Mouse (Mus musculus) hematopoietic stem cell, adult 5-6 weeks (primary cell): ENCODE measurements at regions not wholly inside any gene's neighbourhood (a gene's known extent, or its start where the extent isn't known, plus 50 kb on each side); places are given as distances from the start of the nearest gene placed in this dataset.

Source experiments
- ATAC-seq, 2 experiments: fragments of 125-278 bp in 1 of 2; replicated peaks in 1 of 2; 2 replicates each; pipeline ENCODE4 v1.8.0; 2016 to 2017; ENCODE audit warnings: inconsistent platforms in 2 of 2, mild to moderate bottlenecking in 2 of 2, moderate number of reproducible peaks in 2 of 2, low read depth in 1 of 2, moderate TSS enrichment in 1 of 2; ENCODE audit not compliant: low FRiP score in 2 of 2, poor library complexity in 2 of 2, severe bottlenecking in 2 of 2, insufficient read depth in 1 of 2, low TSS enrichment in 1 of 2

DNA sequence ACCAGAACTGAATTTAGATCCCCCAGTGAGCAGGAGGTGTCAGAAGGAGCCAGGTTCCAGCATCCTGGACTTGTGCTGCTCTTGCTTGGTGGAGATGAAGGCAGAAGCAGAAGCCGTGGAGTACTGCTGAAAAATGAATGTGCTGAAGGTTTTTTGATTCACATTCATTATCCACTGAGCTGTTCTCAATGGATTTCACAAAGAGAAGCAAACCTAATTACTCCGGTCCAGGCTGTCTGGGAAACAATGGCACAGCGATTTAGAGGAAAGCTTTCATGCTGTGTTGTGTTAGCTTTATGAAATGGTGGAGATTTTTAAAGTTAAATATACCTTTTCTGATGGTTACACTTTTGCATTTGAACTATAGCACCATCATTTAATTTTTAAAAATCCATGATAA, 535.3 kb upstream of the Adgrl3 start:
- no peak for ATAC-seq

DNA sequence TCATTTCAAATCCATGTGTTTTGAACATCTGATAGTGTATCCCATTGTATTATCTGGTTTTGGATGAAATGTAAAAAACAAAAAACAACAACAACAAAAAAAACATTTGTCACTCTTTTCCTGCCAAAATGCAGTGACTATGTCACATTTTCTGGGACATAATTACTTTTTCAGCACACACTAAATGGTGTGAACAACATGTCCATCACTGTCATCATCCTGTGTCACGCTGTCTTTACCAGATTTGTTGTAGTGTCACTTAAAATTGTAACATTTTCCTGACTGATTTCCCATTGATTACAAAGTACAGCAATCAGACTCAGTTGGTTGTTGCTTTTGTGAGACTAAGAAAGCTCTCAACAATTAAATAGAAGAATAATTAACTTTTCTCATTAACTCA, 531.6 kb upstream of the Adgrl3 start:
- ATAC-seq, result no peak

DNA sequence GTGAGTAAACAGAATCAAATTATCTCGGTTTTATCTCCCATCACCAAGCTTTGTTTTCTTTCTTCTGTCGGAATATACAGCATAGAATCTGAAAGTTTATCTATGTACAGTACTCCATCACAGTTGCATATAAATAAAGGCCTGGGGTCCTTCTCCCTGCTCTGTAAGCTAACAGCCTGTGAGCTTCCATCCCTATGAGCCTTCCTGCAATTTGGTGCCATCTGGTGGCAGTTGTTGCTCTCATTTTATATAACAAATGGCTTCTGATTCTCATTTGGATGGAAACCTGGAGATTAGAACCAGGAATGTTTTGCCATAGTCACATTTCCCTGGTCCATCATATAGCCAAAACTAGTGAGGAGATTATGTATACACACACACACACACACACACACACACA, 511.3 kb upstream of the Adgrl3 start:
- no peak for ATAC-seq

DNA sequence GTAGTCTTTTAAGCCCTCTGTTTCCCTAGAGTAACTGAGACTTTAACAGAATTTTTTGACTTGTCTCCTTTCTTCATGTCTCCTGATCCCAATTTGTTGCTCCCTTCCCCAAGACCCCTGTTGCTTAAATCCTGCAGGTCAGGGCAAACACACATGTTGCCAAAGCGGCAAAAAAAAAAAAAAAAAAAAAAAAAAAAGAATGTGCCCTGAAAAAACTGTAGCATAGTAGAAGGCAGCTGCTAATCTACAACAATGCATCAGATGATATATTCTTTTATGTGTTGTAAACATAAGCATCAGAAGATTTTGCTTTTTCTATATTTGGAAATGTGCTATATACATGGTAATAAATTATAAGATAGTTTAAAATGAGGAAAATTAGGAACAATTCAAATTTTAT, 479.9 kb upstream of the Adgrl3 start:
- no peak for ATAC-seq

DNA sequence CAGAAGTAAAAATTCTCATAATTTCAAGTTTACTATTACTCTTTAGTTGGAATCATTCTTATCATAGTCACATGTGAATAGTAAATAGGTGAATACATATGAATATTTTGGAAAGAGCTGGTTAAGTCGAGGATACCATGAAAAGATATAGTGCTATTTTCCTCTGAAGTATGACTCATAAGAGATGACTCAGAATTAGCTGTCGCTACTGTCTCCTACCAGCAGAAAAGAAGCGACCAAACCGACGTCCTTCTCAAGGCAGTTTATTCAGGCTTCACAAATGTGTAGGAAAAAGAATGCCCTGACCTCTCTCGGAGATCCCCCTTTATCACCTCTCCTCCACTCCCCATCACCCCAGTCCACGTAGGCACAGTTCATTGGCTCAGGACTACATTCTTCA, 468.3 kb upstream of the Adgrl3 start:
- ATAC-seq, result no peak

DNA sequence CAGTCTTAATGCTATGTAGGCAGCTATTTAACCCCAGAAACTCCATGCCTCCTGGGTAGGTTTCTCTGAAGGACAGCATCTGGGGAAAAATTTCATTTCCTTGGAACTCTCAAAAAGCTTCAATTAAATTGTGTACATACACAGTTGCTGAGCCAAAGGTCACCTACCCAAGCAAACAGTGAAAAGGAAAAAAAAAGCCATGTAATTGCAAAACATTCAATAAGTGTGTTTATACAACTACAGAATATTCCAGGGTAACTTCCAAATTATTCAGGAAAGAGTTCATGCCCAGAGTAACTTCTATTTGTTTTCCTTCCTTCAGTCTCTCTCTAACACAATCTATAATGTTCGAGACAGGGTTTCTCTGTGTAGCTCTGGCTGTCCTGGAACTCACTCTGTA, 441.2 kb upstream of the Adgrl3 start:
- no peak for ATAC-seq

DNA sequence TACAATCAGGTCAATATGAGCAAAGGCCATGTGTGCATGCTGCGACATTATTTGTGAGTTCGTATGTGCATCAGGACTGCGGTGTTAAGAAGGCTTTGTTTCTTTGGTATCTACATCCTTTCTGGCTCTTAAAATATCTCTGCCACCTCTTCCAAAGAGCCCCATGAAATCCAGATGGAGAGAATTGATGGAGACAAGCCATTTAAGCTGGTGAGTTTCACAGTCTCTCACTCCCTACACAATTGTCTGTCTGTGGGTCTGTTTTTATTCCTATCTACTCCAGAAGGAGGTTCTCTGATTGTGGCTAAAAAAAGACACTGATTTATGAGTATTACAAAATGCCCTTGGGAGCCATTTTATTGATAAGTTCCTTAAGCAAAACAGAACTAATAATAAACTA, 408.4 kb upstream of the Adgrl3 start:
- no peak for ATAC-seq

DNA sequence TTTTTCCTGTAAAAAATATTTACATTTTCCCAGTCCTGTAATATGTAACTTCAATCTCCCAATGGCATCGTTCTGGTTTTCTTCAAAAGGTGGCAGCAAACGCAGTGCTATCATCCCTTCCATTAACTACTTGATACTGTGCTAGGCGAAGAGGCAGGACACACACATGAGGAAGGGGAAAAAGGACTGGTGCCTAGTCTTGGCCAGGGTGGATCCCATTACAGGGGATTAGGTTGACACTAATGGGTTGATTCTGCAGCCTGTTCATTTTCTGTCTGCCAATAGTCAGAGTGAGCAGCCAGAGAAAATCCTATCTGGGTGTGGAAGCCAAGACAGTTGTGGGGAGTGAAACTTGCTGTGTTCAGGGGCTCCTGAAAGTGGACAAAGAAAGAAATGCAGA, 392.7 kb upstream of the Adgrl3 start:
- no peak for ATAC-seq

DNA sequence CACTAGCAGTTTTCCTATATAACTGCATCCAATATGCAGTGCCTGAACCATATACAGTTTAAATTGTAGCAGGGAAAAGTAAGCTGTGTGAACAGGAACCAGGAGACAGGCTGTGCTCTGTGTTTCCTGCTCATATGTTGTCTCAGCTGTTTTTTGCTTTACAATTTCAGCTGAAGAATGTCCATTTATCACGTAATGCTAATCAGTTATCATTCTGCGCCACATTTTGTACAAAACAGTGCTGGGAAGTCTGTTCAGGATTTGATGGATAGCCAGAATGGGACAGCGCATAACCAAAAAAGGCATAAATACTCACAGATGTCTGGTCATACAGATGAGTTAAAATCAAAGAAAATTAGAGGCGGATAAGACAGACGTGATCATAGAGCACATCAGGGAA, 360.9 kb upstream of the Adgrl3 start:
- no peak for ATAC-seq

DNA sequence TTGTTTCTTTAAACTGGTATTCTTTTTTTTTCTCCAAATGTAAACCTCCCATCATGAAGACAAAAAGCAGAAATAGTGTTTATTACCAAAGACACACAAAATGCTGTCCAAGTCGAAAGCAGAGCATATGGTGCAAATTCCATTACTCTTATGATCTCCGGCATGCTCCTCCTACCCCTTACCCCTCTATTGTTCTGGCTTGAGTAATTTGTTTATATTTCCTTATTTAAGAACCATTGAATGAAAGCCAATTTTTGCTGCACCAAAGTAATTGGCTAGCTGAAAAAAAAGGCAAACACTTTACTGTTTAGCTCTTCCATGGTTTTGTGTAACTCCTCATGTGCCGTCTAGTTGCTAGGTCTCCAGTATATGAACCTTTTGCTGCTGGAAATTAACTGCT, 360.4 kb upstream of the Adgrl3 start:
- no peak for ATAC-seq

DNA sequence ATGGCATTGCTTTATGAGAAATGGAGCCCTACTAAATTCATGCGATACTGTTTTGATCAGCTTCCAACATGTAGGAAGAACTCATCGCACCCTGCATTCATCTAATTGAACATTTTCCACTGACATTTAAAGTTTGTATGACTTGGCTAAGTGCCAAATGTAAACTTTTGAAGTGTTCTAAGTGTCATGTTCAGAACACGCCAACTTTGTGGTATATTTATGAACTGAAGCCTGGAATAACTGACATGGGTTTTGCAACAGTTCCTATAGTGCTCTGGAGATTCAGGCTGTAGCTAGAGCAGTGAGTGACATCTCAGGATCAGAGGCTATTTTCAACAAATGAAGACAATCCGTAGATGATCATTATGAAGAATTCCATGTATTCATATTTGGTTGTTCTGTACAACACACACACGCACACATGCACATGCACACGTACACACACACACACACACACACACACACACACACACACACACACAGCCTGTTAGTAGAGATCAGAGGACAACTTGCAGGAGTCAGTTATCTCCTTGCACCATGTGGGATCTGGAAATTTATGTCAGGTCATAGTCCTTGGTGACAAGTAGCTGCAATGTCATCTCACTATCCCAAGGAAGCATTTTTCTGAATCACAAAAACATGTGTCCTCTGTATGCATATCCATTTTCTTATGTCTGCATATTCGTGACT, 349.5 kb upstream of the Adgrl3 start:
- no peak for ATAC-seq

DNA sequence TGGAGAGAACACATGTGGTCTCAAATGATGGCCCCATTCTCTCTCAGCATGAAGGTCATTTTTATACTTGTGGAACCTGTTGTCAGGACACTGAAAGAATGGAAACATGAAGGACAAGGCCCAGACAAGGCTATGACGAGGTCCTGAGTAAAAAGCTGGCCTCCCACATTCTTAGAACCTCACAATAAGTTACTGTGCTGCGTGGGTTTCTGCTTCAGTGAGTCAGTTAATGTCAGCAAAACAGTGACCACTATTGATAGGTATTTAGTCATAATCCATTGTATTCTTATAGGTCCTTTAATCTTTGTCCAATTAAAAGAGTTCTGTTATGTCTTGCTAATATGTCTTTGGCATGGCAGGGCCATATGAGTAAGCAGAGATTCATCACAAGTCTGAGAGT, 336.5 kb upstream of the Adgrl3 start:
- no peak for ATAC-seq

DNA sequence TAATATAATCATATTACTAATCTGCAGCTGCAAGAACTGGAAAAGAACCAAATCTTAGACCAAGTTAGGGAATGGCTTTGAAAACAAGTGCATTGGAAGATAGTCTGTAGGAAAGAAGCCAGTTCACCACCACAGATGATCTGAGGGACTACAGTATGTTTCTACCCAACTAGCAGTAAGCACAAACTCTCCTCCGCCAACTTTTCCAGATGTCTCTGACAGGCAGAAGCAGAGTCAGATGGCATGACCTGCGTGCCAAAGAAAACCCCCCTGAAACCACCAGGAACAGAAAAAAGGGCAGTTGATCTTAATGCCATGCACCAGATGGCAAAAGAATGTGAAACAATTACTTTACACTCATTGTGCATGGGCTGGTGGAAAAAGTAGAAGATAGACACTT, 319.1 kb upstream of the Adgrl3 start:
- no peak for ATAC-seq

DNA sequence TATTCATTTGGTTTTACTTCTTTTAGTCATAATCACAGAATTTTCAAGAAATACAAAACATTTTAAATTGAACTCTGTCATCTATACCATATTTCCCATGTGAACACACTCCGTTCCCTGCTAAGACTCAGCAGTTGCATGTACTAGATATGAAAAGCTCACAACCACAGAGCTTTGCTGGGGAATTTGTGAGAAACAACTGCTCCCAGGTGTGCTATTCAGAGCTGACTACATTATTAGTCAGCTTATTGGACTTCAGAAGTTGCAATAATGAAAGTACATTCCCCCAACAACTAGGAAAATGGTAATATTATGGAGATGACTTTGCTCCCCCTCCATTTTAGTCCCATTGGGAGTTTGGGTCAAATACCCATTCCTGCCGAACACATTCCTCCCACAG, 315.2 kb upstream of the Adgrl3 start:
- no peak for ATAC-seq

DNA sequence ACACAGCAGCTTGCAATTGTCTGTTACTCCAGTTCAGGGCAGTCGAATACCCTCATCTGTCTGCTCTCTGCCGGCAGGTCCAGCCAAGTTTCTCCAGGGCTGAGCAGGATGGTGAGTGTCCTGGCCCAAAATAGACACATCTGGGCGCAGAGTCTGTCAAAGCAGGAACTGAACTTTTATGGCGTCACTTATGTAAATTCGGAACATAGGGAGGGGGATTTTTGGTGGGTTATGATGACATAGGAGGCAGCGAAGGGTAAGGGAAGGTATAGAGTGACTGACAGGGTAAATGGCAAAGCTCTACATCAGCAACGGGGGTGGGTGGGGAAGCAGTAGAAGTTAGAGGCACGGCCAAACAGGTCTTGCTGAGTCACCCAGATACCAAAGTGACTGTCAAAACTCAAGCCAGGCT, 313.3 kb upstream of the Adgrl3 start:
- peak; percentile 49 to 58; a peak in 3 of 4 replicates for ATAC-seq
